Mouse (Mus musculus) stomach, postnatal 0 days (tissue): ENCODE results near the gene Naa40.

Experiments used
- CTCF ChIP-seq: IDR thresholded peaks from 2 replicates; pipeline ENCODE4 v1.5.1; 2016; ENCODE audit warnings: antibody characterized with exemption, low read depth, mild to moderate bottlenecking, moderate library complexity
- EP300 ChIP-seq: optimal IDR thresholded peaks from 2 replicates; pipeline ENCODE3; 2016; ENCODE audit warnings: antibody characterized with exemption

GRCm38 (mm10) chr19:7223488-7223887, 17.5 kb downstream of the Naa40 start:
- TF ChIP-seq CTCF (peak; percentile 52), EP300 (no peak)
